Mouse (Mus musculus): ENCODE measurements at regions not wholly inside any gene's neighbourhood (a gene's known extent, or its start where the extent isn't known, plus 50 kb on each side); places are given as distances from the start of the nearest gene placed in this dataset.

GRCm38 (mm10) chr8:65208791-65209190 lies 79.4 kb upstream of the BC030870 start:
- no peak overlapping the region for H3K4me2 ChIP-seq (ENCODE audit: low read depth)
- H3K27ac ChIP-seq (ENCODE audit: low read depth, low read length) = no peak overlapping the region
- no peak for ATAC-seq
- H3K27me3 ChIP-seq (ENCODE audit: insufficient read depth, low read length) = no peaks in the 10 kb centered on the region
- no peak for DNase-seq
- no peaks in the 10 kb centered on the region for H3K4me1 ChIP-seq (ENCODE audit: insufficient read depth)
- H3K36me3 ChIP-seq (ENCODE audit: insufficient read depth) = no peaks in the 10 kb centered on the region
- H3K9me3 ChIP-seq (ENCODE audit: low read length) = no peaks in the 10 kb centered on the region
- no peak for TF ChIP-seq CTCF (IDR thresholded peaks at IDR 0.05; ENCODE audit: low read depth)
- WGBS = 31% methylated on average over 2 of the region's 2 CpGs
- H3K4me3 ChIP-seq (ENCODE audit: low read depth, low read length) = no peak overlapping the region
- H3K9ac ChIP-seq = no peak overlapping the region

- DNase-seq = no peak
- H3K36me3 ChIP-seq (ENCODE audit: insufficient read depth) = no peaks in the 10 kb centered on the region
- H3K27me3 ChIP-seq (ENCODE audit: insufficient read depth, low read length) = no peaks in the 10 kb centered on the region
- no peak overlapping the region for H3K27ac ChIP-seq (ENCODE audit: low read depth, low read length)
- H3K9me3 ChIP-seq (ENCODE audit: low read length) = no peaks in the 10 kb centered on the region
- no peak overlapping the region for H3K4me3 ChIP-seq (ENCODE audit: low read depth, low read length)
- no peak overlapping the region for H3K4me2 ChIP-seq (ENCODE audit: low read depth)
- ATAC-seq = no peak
- peak; percentile 23; the same call in 1 of the 2 replicates for TF ChIP-seq CTCF (IDR thresholded peaks at IDR 0.05; ENCODE audit: low read depth)
- no peak overlapping the region for H3K9ac ChIP-seq
- 96% methylated on average over 2 of the region's 2 CpGs for WGBS
- H3K4me1 ChIP-seq (ENCODE audit: insufficient read depth) = no peaks in the 10 kb centered on the region
These were observed 76.8 kb upstream of the BC030870 start for GRCm38 (mm10) chr8:65206202-65206601.

- no peak for ATAC-seq
- H3K27ac ChIP-seq (ENCODE audit: low read depth, low read length) = no peak overlapping the region
- H3K9me3 ChIP-seq (ENCODE audit: low read length) = no peaks in the 10 kb centered on the region
- no peak overlapping the region for H3K4me2 ChIP-seq (ENCODE audit: low read depth)
- TF ChIP-seq CTCF (IDR thresholded peaks at IDR 0.05; ENCODE audit: low read depth) = no peak
- H3K27me3 ChIP-seq (ENCODE audit: insufficient read depth, low read length) = no peaks in the 10 kb centered on the region
- H3K9ac ChIP-seq = no peak overlapping the region
- H3K4me3 ChIP-seq (ENCODE audit: low read depth, low read length) = no peak overlapping the region
- H3K36me3 ChIP-seq (ENCODE audit: insufficient read depth) = no peaks in the 10 kb centered on the region
- no peaks in the 10 kb centered on the region for H3K4me1 ChIP-seq (ENCODE audit: insufficient read depth)
- DNase-seq = no peak
These were observed 65.3 kb upstream of the BC030870 start for GRCm38 (mm10) chr8:65194656-65195055.

GRCm38 (mm10) chr8:65194231-65194630 lies 64.9 kb upstream of the BC030870 start:
- DNase-seq = no peak
- no peaks in the 10 kb centered on the region for H3K27me3 ChIP-seq (ENCODE audit: insufficient read depth, low read length)
- H3K9ac ChIP-seq = no peak overlapping the region
- H3K4me1 ChIP-seq (ENCODE audit: insufficient read depth) = no peaks in the 10 kb centered on the region
- no peak overlapping the region for H3K27ac ChIP-seq (ENCODE audit: low read depth, low read length)
- H3K4me3 ChIP-seq (ENCODE audit: low read depth, low read length) = no peak overlapping the region
- no peak for ATAC-seq
- WGBS = 86% methylated on average over 6 of the region's 6 CpGs
- TF ChIP-seq CTCF (IDR thresholded peaks at IDR 0.05; ENCODE audit: low read depth) = no peak
- H3K9me3 ChIP-seq (ENCODE audit: low read length) = no peaks in the 10 kb centered on the region
- H3K4me2 ChIP-seq (ENCODE audit: low read depth) = no peak overlapping the region
- no peaks in the 10 kb centered on the region for H3K36me3 ChIP-seq (ENCODE audit: insufficient read depth)

- DNase-seq = no peak
- no peak overlapping the region for H3K9ac ChIP-seq
- no peaks in the 10 kb centered on the region for H3K9me3 ChIP-seq (ENCODE audit: low read length)
- no peak overlapping the region for H3K27ac ChIP-seq (ENCODE audit: low read depth, low read length)
- no peaks in the 10 kb centered on the region for H3K4me1 ChIP-seq (ENCODE audit: insufficient read depth)
- no peak overlapping the region for H3K4me3 ChIP-seq (ENCODE audit: low read depth, low read length)
- H3K27me3 ChIP-seq (ENCODE audit: insufficient read depth, low read length) = no peaks in the 10 kb centered on the region
- no peak for ATAC-seq
- H3K36me3 ChIP-seq (ENCODE audit: insufficient read depth) = no peaks in the 10 kb centered on the region
- no peak for TF ChIP-seq CTCF (IDR thresholded peaks at IDR 0.05; ENCODE audit: low read depth)
- 76% methylated on average over 5 of the region's 5 CpGs for WGBS
- no peak overlapping the region for H3K4me2 ChIP-seq (ENCODE audit: low read depth)
These were observed 53.0 kb upstream of the BC030870 start for GRCm38 (mm10) chr8:65182346-65182745.

GRCm38 (mm10) chr8:65180447-65180846 lies 51.1 kb upstream of the BC030870 start:
- DNase-seq (no peak), ATAC-seq (no peak)
- 46% methylated on average over 1 of the region's 1 CpGs for WGBS

More at GRCm38 (mm10) chr8:65180447-65180846, 51.1 kb upstream of the BC030870 start:
- Histone ChIP-seq H3K36me3 (ENCODE audit: insufficient read depth) (no peaks in the 10 kb centered on the region), H3K9ac (no peak overlapping the region), H3K4me1 (ENCODE audit: insufficient read depth) (no peaks in the 10 kb centered on the region), H3K4me3 (ENCODE audit: low read depth, low read length) (no peak overlapping the region), H3K9me3 (ENCODE audit: low read length) (no peaks in the 10 kb centered on the region), H3K4me2 (ENCODE audit: low read depth) (no peak overlapping the region), H3K27ac (ENCODE audit: low read depth, low read length) (no peak overlapping the region), H3K27me3 (ENCODE audit: insufficient read depth, low read length) (no peaks in the 10 kb centered on the region)
- no peak for TF ChIP-seq CTCF (IDR thresholded peaks at IDR 0.05; ENCODE audit: low read depth)

Measured in forebrain, postnatal 0 days (tissue).